Mouse (Mus musculus): ENCODE data around the gene Phactr1. TPM values are rescaled to one million over a fixed set of nuclear protein-coding genes. Genes with fewer than 3 reads are reported as not detected.

Gene Phactr1
- polyA plus RNA-seq, 1 experiment from 2014 or later: 12.6 TPM

GRCm38 (mm10) chr13:43146515-43147258 lies 466.3 kb downstream of the Phactr1 start:
- Histone ChIP-seq H3K4me2 (ENCODE audit: low read depth, low read length) (no peak overlapping the region), H3K27me3 (ENCODE audit: control insufficient read depth, insufficient read depth, low read length) (no peaks in the 10 kb centered on the region), H3K9me3 (replicated peaks; ENCODE audit: control insufficient read depth, low read length) (no peaks in the 10 kb centered on the region), H3K27ac (replicated peaks; ENCODE audit: low read depth, low read length) (no peak overlapping the region), H3K4me3 (ENCODE audit: low read depth, low read length) (no peak overlapping the region), H3K9ac (replicated peaks; ENCODE audit: low read length) (no peak overlapping the region), H3K36me3 (replicated peaks; ENCODE audit: control insufficient read depth, insufficient read depth, low read depth, low read length) (no peaks in the 10 kb centered on the region), H3K4me1 (ENCODE audit: control insufficient read depth, insufficient read depth, low read length) (no peaks in the 10 kb centered on the region)
- no peak for DNase-seq (ENCODE audit: low spot score)
- 50% methylated on average over 8 of the region's 8 CpGs for WGBS
- ATAC-seq (replicated peaks; ENCODE audit: insufficient number of reproducible peaks, low FRiP score, low TSS enrichment, low read depth): no peak

GRCm38 (mm10) chr13:43148692-43149091 lies 468.3 kb downstream of the Phactr1 start:
- Histone ChIP-seq H3K4me2 (ENCODE audit: low read depth, low read length) (no peak overlapping the region), H3K36me3 (replicated peaks; ENCODE audit: control insufficient read depth, insufficient read depth, low read depth, low read length) (no peaks in the 10 kb centered on the region), H3K9ac (replicated peaks; ENCODE audit: low read length) (no peak overlapping the region), H3K4me1 (ENCODE audit: control insufficient read depth, insufficient read depth, low read length) (no peaks in the 10 kb centered on the region), H3K27ac (replicated peaks; ENCODE audit: low read depth, low read length) (no peak overlapping the region), H3K27me3 (ENCODE audit: control insufficient read depth, insufficient read depth, low read length) (no peaks in the 10 kb centered on the region), H3K4me3 (ENCODE audit: low read depth, low read length) (no peak overlapping the region), H3K9me3 (replicated peaks; ENCODE audit: control insufficient read depth, low read length) (no peaks in the 10 kb centered on the region)
- DNase-seq (ENCODE audit: low spot score): no peak
- WGBS: 66% methylated on average over 4 of the region's 4 CpGs
- no peak for ATAC-seq (replicated peaks; ENCODE audit: insufficient number of reproducible peaks, low FRiP score, low TSS enrichment, low read depth)

- Histone ChIP-seq H3K4me1 (ENCODE audit: control insufficient read depth, insufficient read depth, low read length) (no peaks in the 10 kb centered on the region), H3K4me2 (ENCODE audit: low read depth, low read length) (no peak overlapping the region), H3K9ac (replicated peaks; ENCODE audit: low read length) (no peak overlapping the region), H3K9me3 (replicated peaks; ENCODE audit: control insufficient read depth, low read length) (no peaks in the 10 kb centered on the region), H3K4me3 (ENCODE audit: low read depth, low read length) (no peak overlapping the region), H3K27me3 (ENCODE audit: control insufficient read depth, insufficient read depth, low read length) (no peaks in the 10 kb centered on the region), H3K36me3 (replicated peaks; ENCODE audit: control insufficient read depth, insufficient read depth, low read depth, low read length) (no peaks in the 10 kb centered on the region), H3K27ac (replicated peaks; ENCODE audit: low read depth, low read length) (no peak overlapping the region)
- no peak for DNase-seq (ENCODE audit: low spot score)
- no peak for ATAC-seq (replicated peaks; ENCODE audit: insufficient number of reproducible peaks, low FRiP score, low TSS enrichment, low read depth)
- 75% methylated on average over 3 of the region's 3 CpGs for WGBS
These were observed 469.2 kb downstream of the Phactr1 start for GRCm38 (mm10) chr13:43149661-43150060.

GRCm38 (mm10) chr13:43152005-43152520 lies 471.6 kb downstream of the Phactr1 start:
- H3K4me1 ChIP-seq (ENCODE audit: control insufficient read depth, insufficient read depth, low read length): no peaks in the 10 kb centered on the region
- H3K27ac ChIP-seq (replicated peaks; ENCODE audit: low read depth, low read length): no peak overlapping the region
- H3K4me3 ChIP-seq (ENCODE audit: low read depth, low read length): no peak overlapping the region
- H3K4me2 ChIP-seq (ENCODE audit: low read depth, low read length): no peak overlapping the region
- DNase-seq (ENCODE audit: low spot score): no peak
- no peaks in the 10 kb centered on the region for H3K36me3 ChIP-seq (replicated peaks; ENCODE audit: control insufficient read depth, insufficient read depth, low read depth, low read length)
- ATAC-seq (replicated peaks; ENCODE audit: insufficient number of reproducible peaks, low FRiP score, low TSS enrichment, low read depth): no peak
- 87% methylated on average over 14 of the region's 14 CpGs for WGBS
- no peak overlapping the region for H3K9ac ChIP-seq (replicated peaks; ENCODE audit: low read length)
- H3K9me3 ChIP-seq (replicated peaks; ENCODE audit: control insufficient read depth, low read length): no peaks in the 10 kb centered on the region
- no peaks in the 10 kb centered on the region for H3K27me3 ChIP-seq (ENCODE audit: control insufficient read depth, insufficient read depth, low read length)

- H3K36me3 ChIP-seq (replicated peaks; ENCODE audit: control insufficient read depth, insufficient read depth, low read depth, low read length): no peaks in the 10 kb centered on the region
- no peak for ATAC-seq (replicated peaks; ENCODE audit: insufficient number of reproducible peaks, low FRiP score, low TSS enrichment, low read depth)
- H3K4me1 ChIP-seq (ENCODE audit: control insufficient read depth, insufficient read depth, low read length): no peaks in the 10 kb centered on the region
- no peaks in the 10 kb centered on the region for H3K9me3 ChIP-seq (replicated peaks; ENCODE audit: control insufficient read depth, low read length)
- H3K4me2 ChIP-seq (ENCODE audit: low read depth, low read length): no peak overlapping the region
- no peak overlapping the region for H3K9ac ChIP-seq (replicated peaks; ENCODE audit: low read length)
- no peak for DNase-seq (ENCODE audit: low spot score)
- WGBS: 41% methylated on average over 5 of the region's 5 CpGs
- H3K4me3 ChIP-seq (ENCODE audit: low read depth, low read length): no peak overlapping the region
- H3K27ac ChIP-seq (replicated peaks; ENCODE audit: low read depth, low read length): no peak overlapping the region
- H3K27me3 ChIP-seq (ENCODE audit: control insufficient read depth, insufficient read depth, low read length): no peaks in the 10 kb centered on the region
These were observed 476.9 kb downstream of the Phactr1 start for GRCm38 (mm10) chr13:43157370-43157769.

GRCm38 (mm10) chr13:43158281-43158680 lies 477.9 kb downstream of the Phactr1 start:
- ATAC-seq (replicated peaks; ENCODE audit: insufficient number of reproducible peaks, low FRiP score, low TSS enrichment, low read depth) (no peak), DNase-seq (ENCODE audit: low spot score) (no peak)
- H3K4me1 ChIP-seq (ENCODE audit: control insufficient read depth, insufficient read depth, low read length): no peaks in the 10 kb centered on the region
- H3K36me3 ChIP-seq (replicated peaks; ENCODE audit: control insufficient read depth, insufficient read depth, low read depth, low read length): no peaks in the 10 kb centered on the region
- H3K4me2 ChIP-seq (ENCODE audit: low read depth, low read length): no peak overlapping the region
- no peaks in the 10 kb centered on the region for H3K27me3 ChIP-seq (ENCODE audit: control insufficient read depth, insufficient read depth, low read length)
- no peak overlapping the region for H3K9ac ChIP-seq (replicated peaks; ENCODE audit: low read length)
- no peaks in the 10 kb centered on the region for H3K9me3 ChIP-seq (replicated peaks; ENCODE audit: control insufficient read depth, low read length)
- no peak overlapping the region for H3K27ac ChIP-seq (replicated peaks; ENCODE audit: low read depth, low read length)
- 40% methylated on average over 5 of the region's 5 CpGs for WGBS
- H3K4me3 ChIP-seq (ENCODE audit: low read depth, low read length): no peak overlapping the region

- Histone ChIP-seq H3K9me3 (replicated peaks; ENCODE audit: control insufficient read depth, low read length) (no peaks in the 10 kb centered on the region), H3K27ac (replicated peaks; ENCODE audit: low read depth, low read length) (no peak overlapping the region), H3K4me3 (ENCODE audit: low read depth, low read length) (no peak overlapping the region), H3K9ac (replicated peaks; ENCODE audit: low read length) (no peak overlapping the region), H3K27me3 (ENCODE audit: control insufficient read depth, insufficient read depth, low read length) (no peaks in the 10 kb centered on the region), H3K36me3 (replicated peaks; ENCODE audit: control insufficient read depth, insufficient read depth, low read depth, low read length) (no peaks in the 10 kb centered on the region; the same call in 1 of the 2 replicates), H3K4me1 (ENCODE audit: control insufficient read depth, insufficient read depth, low read length) (no peaks in the 10 kb centered on the region), H3K4me2 (ENCODE audit: low read depth, low read length) (no peak overlapping the region)
- DNase-seq (ENCODE audit: low spot score): no peak
- 71% methylated on average over 3 of the region's 3 CpGs for WGBS
- ATAC-seq (replicated peaks; ENCODE audit: insufficient number of reproducible peaks, low FRiP score, low TSS enrichment, low read depth): no peak
These were observed 479.0 kb downstream of the Phactr1 start for GRCm38 (mm10) chr13:43159429-43159828.

- Histone ChIP-seq H3K27ac (replicated peaks; ENCODE audit: low read depth, low read length) (no peak overlapping the region), H3K4me3 (ENCODE audit: low read depth, low read length) (no peak overlapping the region), H3K4me1 (ENCODE audit: control insufficient read depth, insufficient read depth, low read length) (no peaks in the 10 kb centered on the region), H3K4me2 (ENCODE audit: low read depth, low read length) (no peak overlapping the region), H3K27me3 (ENCODE audit: control insufficient read depth, insufficient read depth, low read length) (no peaks in the 10 kb centered on the region), H3K36me3 (replicated peaks; ENCODE audit: control insufficient read depth, insufficient read depth, low read depth, low read length) (no peaks in the 10 kb centered on the region; the same call in 1 of the 2 replicates), H3K9me3 (replicated peaks; ENCODE audit: control insufficient read depth, low read length) (no peaks in the 10 kb centered on the region), H3K9ac (replicated peaks; ENCODE audit: low read length) (no peak overlapping the region)
- 76% methylated on average over 9 of the region's 9 CpGs for WGBS
- no peak for DNase-seq (ENCODE audit: low spot score)
- ATAC-seq (replicated peaks; ENCODE audit: insufficient number of reproducible peaks, low FRiP score, low TSS enrichment, low read depth): no peak
These were observed 487.3 kb downstream of the Phactr1 start for GRCm38 (mm10) chr13:43167721-43168120.

All from embryonic facial prominence, embryonic 11.5 days (tissue).